ENCODE assay signal across 8 mouse cellular contexts in genomic region chr7:70625643-70626231, GRCm38 (mm10).
DNase-seq lines count a peak whose midpoint lies in the region; ATAC-seq lines count a peak whose summit lies in the region.

No protein-coding gene starts in this region.

- ATAC-seq in hindbrain, embryonic 11.5 days (ENCODE audit: low FRiP score), result no peak
- no peak for ATAC-seq in erythroblast, adult 5-6 weeks (replicated peaks; ENCODE audit: low FRiP score, poor library complexity, severe bottlenecking)

- DNase-seq in cerebellum, postnatal 10 days, result peak; percentile 53 to 62
- no peak for DNase-seq in cerebellum, postnatal 36 days
- peak; percentile 47 for DNase-seq in ZHBTc4 (ENCODE audit: low read depth, low spot score)
- peak; percentile 9 for DNase-seq in hindbrain, embryonic 11.5 days (ENCODE audit: low spot score)
- peak; percentile 20 for DNase-seq in midbrain, embryonic 10.5 days (ENCODE audit: low spot score)
- no peak for DNase-seq in frontal cortex, postnatal 10 days (ENCODE audit: low spot score in 2 of 2)
- DNase-seq in adipocyte (ENCODE audit: low spot score), result no peak

- peak overlapping the region; percentile 14; the same call in 1 of the 2 replicates for H3K4me3 ChIP-seq in hindbrain, embryonic 11.5 days (ENCODE audit: low read depth, low read length)
- peak overlapping the region; percentile 44 for H3K4me3 ChIP-seq in midbrain, embryonic 10.5 days

- H3K27ac ChIP-seq in hindbrain, embryonic 11.5 days (ENCODE audit: low read depth, low read length), result no peak overlapping the region
- H3K27ac ChIP-seq in midbrain, embryonic 10.5 days (replicated peaks), result peak overlapping the region; percentile 81

- no peaks in the 10 kb centered on the region for H3K36me3 ChIP-seq in hindbrain, embryonic 11.5 days (ENCODE audit: control insufficient read depth, insufficient read depth, low read length)
- no peaks in the 10 kb centered on the region for H3K36me3 ChIP-seq in midbrain, embryonic 10.5 days

- H3K9me3 ChIP-seq in hindbrain, embryonic 11.5 days (ENCODE audit: control insufficient read depth, low read length), result no peaks in the 10 kb centered on the region
- H3K9me3 ChIP-seq in midbrain, embryonic 10.5 days (replicated peaks), result no peaks in the 10 kb centered on the region

- no peaks in the 10 kb centered on the region; the same call in 1 of the 2 replicates for H3K27me3 ChIP-seq in hindbrain, embryonic 11.5 days (ENCODE audit: control insufficient read depth, insufficient read depth, low read length)
- H3K27me3 ChIP-seq in midbrain, embryonic 10.5 days (ENCODE audit: low read depth, poor library complexity, severe bottlenecking), result peaks cover 33% of the 10 kb centered on the region

- H3K4me1 ChIP-seq in hindbrain, embryonic 11.5 days (replicated peaks; ENCODE audit: control insufficient read depth, insufficient read depth, low read length), result peaks cover 17% of the 10 kb centered on the region
- peaks cover 29% of the 10 kb centered on the region for H3K4me1 ChIP-seq in midbrain, embryonic 10.5 days

- peak overlapping the region; percentile 57 for H3K4me2 ChIP-seq in hindbrain, embryonic 11.5 days (replicated peaks; ENCODE audit: low read depth, low read length)

- no peak overlapping the region for H3K9ac ChIP-seq in hindbrain, embryonic 11.5 days (ENCODE audit: low read depth, low read length)

- WGBS in hindbrain, embryonic 11.5 days, result 9% methylated on average over 10 of the region's 10 CpGs
- WGBS in midbrain, embryonic 10.5 days, result 5% methylated on average over 10 of the region's 10 CpGs

Comparison
In these comparisons a context has a peak if more than half of its experiments do, and no peak if none do; other contexts are left out.
1. DNase-seq: peak in cerebellum, postnatal 10 days (2 of 2), ZHBTc4 (single experiment), hindbrain, embryonic 11.5 days (single experiment) and midbrain, embryonic 10.5 days (single experiment); none in cerebellum, postnatal 36 days (0 of 2), frontal cortex, postnatal 10 days (0 of 2) and adipocyte (single experiment).